Mouse (Mus musculus): ENCODE results near the gene Slain2. TPM values are rescaled to one million over a fixed set of nuclear protein-coding genes. Genes with fewer than 3 reads are reported as not detected.
A peak's percentile ranks its signal among the peaks of the same experiment; 100 is the strongest.
"Not testable (repeated sequence)": the region's sequence is repeated elsewhere in the genome, so short reads cannot be mapped to it uniquely, and the experiment has no call there.

Slain2 gene
- polyA plus RNA-seq, 1 experiment from 2014 or later = 17.2 TPM

- 49% methylated on average over 8 of the region's 8 CpGs for WGBS
- H3K9ac ChIP-seq = no peak overlapping the region
These were observed 80.3 kb downstream of the Slain2 start for GRCm38 (mm10) chr5:72994424-72994823.

DNA sequence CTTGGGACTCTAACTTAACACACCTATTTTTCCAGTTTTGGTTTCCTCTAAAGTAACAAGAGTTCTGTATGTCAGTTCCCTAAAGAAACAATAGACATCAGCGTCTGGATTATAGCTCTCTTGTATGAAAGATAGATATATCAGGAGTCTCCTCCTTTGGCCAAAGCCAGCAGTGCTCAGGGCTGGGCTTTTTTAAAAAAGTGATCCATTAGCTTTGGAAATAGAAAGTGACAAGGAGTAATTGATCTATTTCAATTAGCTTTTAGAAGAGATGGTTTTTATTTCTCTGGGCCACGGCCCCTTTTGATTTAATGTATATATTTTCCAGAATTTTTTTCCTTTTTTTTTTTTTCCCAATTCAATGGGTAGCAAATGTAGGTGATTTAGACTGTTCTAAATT lies 80.8 kb downstream of the Slain2 start:
- Histone ChIP-seq H3K9ac (no peak overlapping the region), H3K27me3 (no peaks in the 10 kb centered on the region), H3K4me2 (replicated peaks) (no peak overlapping the region), H3K27ac (replicated peaks) (no peak overlapping the region), H3K4me3 (replicated peaks) (no peak overlapping the region), H3K9me3 (replicated peaks) (no peaks in the 10 kb centered on the region), H3K36me3 (no peaks in the 10 kb centered on the region), H3K4me1 (no peaks in the 10 kb centered on the region)
- 71% methylated on average over 2 of the region's 2 CpGs for WGBS
- no peak for ATAC-seq (ENCODE audit: insufficient number of reproducible peaks, low FRiP score, low TSS enrichment, low read depth)

More at GRCm38 (mm10) chr5:72994424-72994823, 80.3 kb downstream of the Slain2 start:
- no peak overlapping the region for H3K27ac ChIP-seq (replicated peaks)
- H3K4me3 ChIP-seq (replicated peaks) = no peak overlapping the region
- no peak overlapping the region for H3K4me2 ChIP-seq (replicated peaks)
- H3K36me3 ChIP-seq = no peaks in the 10 kb centered on the region
- no peaks in the 10 kb centered on the region for H3K4me1 ChIP-seq
- ATAC-seq (ENCODE audit: insufficient number of reproducible peaks, low FRiP score, low TSS enrichment, low read depth) = no peak
- no peaks in the 10 kb centered on the region for H3K9me3 ChIP-seq (replicated peaks)
- no peaks in the 10 kb centered on the region for H3K27me3 ChIP-seq

DNA sequence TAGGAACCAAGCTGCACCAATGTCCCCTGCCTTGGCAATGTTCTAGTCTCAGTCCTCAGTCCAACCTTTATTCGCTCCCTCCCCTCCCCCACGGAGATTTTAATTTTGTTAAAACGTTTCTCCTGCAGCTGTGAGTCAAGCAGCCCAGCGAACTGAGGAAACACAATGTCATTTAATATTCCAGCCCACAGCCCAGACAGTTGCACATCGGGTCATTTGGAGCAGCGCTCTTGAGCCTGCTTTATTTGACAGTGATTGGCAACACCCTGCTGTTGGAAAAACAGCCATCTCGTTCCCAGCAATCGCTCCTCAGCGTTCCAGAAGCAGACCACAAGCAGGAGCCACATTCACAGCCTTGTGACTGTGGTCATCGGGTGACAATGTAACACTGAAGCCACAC lies 81.3 kb downstream of the Slain2 start:
- Histone ChIP-seq H3K9me3 (replicated peaks) (no peaks in the 10 kb centered on the region), H3K27me3 (no peaks in the 10 kb centered on the region), H3K4me1 (no peaks in the 10 kb centered on the region), H3K9ac (no peak overlapping the region), H3K27ac (replicated peaks) (no peak overlapping the region), H3K4me3 (replicated peaks) (no peak overlapping the region), H3K4me2 (replicated peaks) (no peak overlapping the region), H3K36me3 (no peaks in the 10 kb centered on the region)
- ATAC-seq (ENCODE audit: insufficient number of reproducible peaks, low FRiP score, low TSS enrichment, low read depth) = no peak
- 33% methylated on average over 10 of the region's 10 CpGs for WGBS

GRCm38 (mm10) chr5:72998546-72998945 lies 84.4 kb downstream of the Slain2 start:
- H3K4me1 ChIP-seq; H3K4me3 ChIP-seq (replicated peaks); H3K27me3 ChIP-seq; H3K27ac ChIP-seq (replicated peaks); ATAC-seq (ENCODE audit: insufficient number of reproducible peaks, low FRiP score, low TSS enrichment, low read depth); H3K4me2 ChIP-seq (replicated peaks); H3K9me3 ChIP-seq (replicated peaks); H3K9ac ChIP-seq; H3K36me3 ChIP-seq: not testable (repeated sequence)
- 55% methylated on average over 1 of the region's 1 CpGs for WGBS

- no peak for ATAC-seq (ENCODE audit: insufficient number of reproducible peaks, low FRiP score, low TSS enrichment, low read depth)
- H3K9ac ChIP-seq = no peak overlapping the region
- H3K36me3 ChIP-seq = no peaks in the 10 kb centered on the region
- no peak overlapping the region for H3K4me3 ChIP-seq (replicated peaks)
- no peaks in the 10 kb centered on the region for H3K9me3 ChIP-seq (replicated peaks)
- H3K27ac ChIP-seq (replicated peaks) = no peak overlapping the region
- H3K4me2 ChIP-seq (replicated peaks) = no peak overlapping the region
- H3K27me3 ChIP-seq = peaks cover 28% of the 10 kb centered on the region
- peaks cover 9% of the 10 kb centered on the region for H3K4me1 ChIP-seq
- 79% methylated on average over 5 of the region's 5 CpGs for WGBS
These were observed 89.9 kb downstream of the Slain2 start for GRCm38 (mm10) chr5:73004046-73004445.

GRCm38 (mm10) chr5:73006784-73007581 lies 92.9 kb downstream of the Slain2 start, which contains the start of gene Slc10a4:
Slc10a4 (plus strand) TSS chr5:73006883.
- no peaks in the 10 kb centered on the region for H3K36me3 ChIP-seq
- H3K9ac ChIP-seq = no peak within 1 kb of the TSS
- no peak within 1 kb of the TSS for H3K27ac ChIP-seq (replicated peaks)
- ATAC-seq (ENCODE audit: insufficient number of reproducible peaks, low FRiP score, low TSS enrichment, low read depth) = peak; percentile 75; the same call in 1 of the 2 replicates
- H3K4me1 ChIP-seq = peaks cover 9% of the 10 kb centered on the region
- 5% methylated on average over 65 of the region's 65 CpGs for WGBS
- H3K9me3 ChIP-seq (replicated peaks) = no peaks in the 10 kb centered on the region
- H3K27me3 ChIP-seq = peaks cover 28% of the 10 kb centered on the region
- H3K4me2 ChIP-seq (replicated peaks) = peak within 1 kb of the TSS; percentile 81
- H3K4me3 ChIP-seq (replicated peaks) = peak within 1 kb of the TSS; percentile 44

GRCm38 (mm10) chr5:73007582-73007959 lies 93.5 kb downstream of the Slain2 start:
- Histone ChIP-seq H3K9me3 (replicated peaks) (no peaks in the 10 kb centered on the region), H3K9ac (no peak overlapping the region), H3K4me2 (replicated peaks) (peak overlapping the region; percentile 81; the same call in 1 of the 2 replicates), H3K4me3 (replicated peaks) (peak overlapping the region; percentile 44; the same call in 1 of the 2 replicates), H3K27me3 (peaks cover 31% of the 10 kb centered on the region), H3K4me1 (peaks cover 9% of the 10 kb centered on the region), H3K27ac (replicated peaks) (no peak overlapping the region), H3K36me3 (no peaks in the 10 kb centered on the region)
- 40% methylated on average over 5 of the region's 5 CpGs for WGBS
- ATAC-seq (ENCODE audit: insufficient number of reproducible peaks, low FRiP score, low TSS enrichment, low read depth) = no peak

- not testable (repeated sequence) for ATAC-seq (ENCODE audit: insufficient number of reproducible peaks, low FRiP score, low TSS enrichment, low read depth); H3K27ac ChIP-seq (replicated peaks); H3K9me3 ChIP-seq (replicated peaks); H3K4me2 ChIP-seq (replicated peaks); H3K4me1 ChIP-seq; H3K4me3 ChIP-seq (replicated peaks); H3K36me3 ChIP-seq; H3K9ac ChIP-seq
- WGBS = 40% methylated on average over 8 of the region's 8 CpGs
- peaks cover 38% of the 10 kb centered on the region for H3K27me3 ChIP-seq
These were observed 94.1 kb downstream of the Slain2 start for GRCm38 (mm10) chr5:73008230-73008629.

DNA sequence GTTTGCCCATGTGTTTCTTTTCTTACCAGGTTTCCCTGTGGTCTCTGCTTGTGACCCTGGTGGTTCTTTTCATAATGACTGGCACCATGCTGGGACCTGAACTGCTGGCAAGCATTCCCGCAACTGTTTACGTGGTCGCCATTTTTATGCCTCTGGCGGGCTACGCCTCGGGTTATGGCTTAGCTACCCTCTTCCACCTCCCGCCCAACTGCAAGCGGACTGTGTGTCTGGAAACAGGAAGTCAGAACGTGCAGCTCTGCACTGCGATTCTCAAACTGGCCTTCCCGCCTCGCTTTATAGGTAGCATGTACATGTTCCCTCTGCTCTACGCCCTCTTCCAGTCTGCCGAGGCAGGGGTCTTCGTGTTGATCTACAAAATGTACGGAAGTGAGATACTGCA lies 97.7 kb downstream of the Slain2 start:
- 94% methylated on average over 15 of the region's 16 CpGs for WGBS
- Histone ChIP-seq H3K27me3 (peaks cover 38% of the 10 kb centered on the region), H3K4me1 (peaks cover 12% of the 10 kb centered on the region)
- H3K9ac ChIP-seq; H3K36me3 ChIP-seq; ATAC-seq (ENCODE audit: insufficient number of reproducible peaks, low FRiP score, low TSS enrichment, low read depth); H3K27ac ChIP-seq (replicated peaks); H3K4me2 ChIP-seq (replicated peaks); H3K4me3 ChIP-seq (replicated peaks); H3K9me3 ChIP-seq (replicated peaks): not testable (repeated sequence)

GRCm38 (mm10) chr5:73012884-73013610 lies 98.9 kb downstream of the Slain2 start:
- peak overlapping the region; percentile 81 for H3K4me2 ChIP-seq (replicated peaks)
- H3K27me3 ChIP-seq = peaks cover 29% of the 10 kb centered on the region

DNA sequence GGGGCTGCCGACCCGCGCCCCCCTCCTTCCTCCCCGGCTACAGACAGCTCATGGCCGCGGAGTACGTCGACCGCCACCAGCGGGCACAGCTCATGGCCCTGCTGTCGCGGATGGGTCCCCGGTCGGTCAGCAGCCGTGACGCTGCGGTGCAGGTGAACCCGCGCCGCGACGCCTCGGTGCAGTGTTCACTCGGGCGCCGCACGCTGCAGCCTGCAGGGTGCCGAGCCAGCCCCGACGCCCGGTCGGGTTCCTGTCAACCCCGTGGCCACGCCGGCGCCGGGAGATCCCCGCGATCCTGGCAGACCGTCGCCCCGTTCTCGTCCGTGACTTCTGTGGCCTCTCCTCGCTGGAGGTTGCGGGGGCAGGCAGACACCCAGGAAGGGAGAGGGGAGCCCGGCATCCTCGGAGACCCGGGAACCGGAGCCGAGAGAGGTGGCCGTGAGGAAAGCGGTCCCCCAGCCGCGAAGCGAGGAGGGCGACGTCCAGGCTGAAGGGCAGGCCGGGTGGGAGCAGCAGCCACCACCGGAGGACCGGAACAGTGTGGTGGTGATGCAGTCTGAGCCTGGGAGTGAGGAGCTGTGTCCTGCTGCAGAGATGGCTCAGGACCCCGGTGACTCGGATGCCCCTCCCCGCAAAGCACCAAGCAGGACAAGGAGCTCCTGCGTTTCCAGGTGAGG lies 99.6 kb downstream of the Slain2 start:
- not testable (repeated sequence) for H3K9ac ChIP-seq; H3K9me3 ChIP-seq (replicated peaks); H3K4me1 ChIP-seq; H3K27ac ChIP-seq (replicated peaks); H3K36me3 ChIP-seq
- ATAC-seq (ENCODE audit: insufficient number of reproducible peaks, low FRiP score, low TSS enrichment, low read depth) = peak; percentile 51; the same call in 1 of the 2 replicates
- Histone ChIP-seq H3K4me3 (replicated peaks) (peak overlapping the region; percentile 42), H3K27me3 (peaks cover 22% of the 10 kb centered on the region), H3K4me2 (replicated peaks) (peak overlapping the region; percentile 81)
- WGBS = 2% methylated on average over 39 of the region's 65 CpGs

More at GRCm38 (mm10) chr5:73012884-73013610, 98.9 kb downstream of the Slain2 start:
- 21% methylated on average over 27 of the region's 27 CpGs for WGBS
- not testable (repeated sequence) for H3K9ac ChIP-seq; H3K36me3 ChIP-seq; H3K4me1 ChIP-seq; H3K27ac ChIP-seq (replicated peaks); H3K9me3 ChIP-seq (replicated peaks); ATAC-seq (ENCODE audit: insufficient number of reproducible peaks, low FRiP score, low TSS enrichment, low read depth)
- H3K4me3 ChIP-seq (replicated peaks) = peak overlapping the region; percentile 42
